Mouse (Mus musculus): Measurements from ENCODE around the gene Gm49425. TPM values are rescaled to one million over a fixed set of nuclear protein-coding genes. Genes with fewer than 3 reads are reported as not detected.

Gene Gm49425
- polyA plus RNA-seq (2014; fragmentation: Illumina TruSeq; extraction: RNeasy Lipid Tissue Mini Kit (QIAGEN cat#74804); ENCODE audit: low replicate concordance): not detected

GRCm38 (mm10) chr15:101517161-101517560 lies at the start of gene Gm49425:
TSS of gene Gm49425 (minus strand) at chr15:101517261.

GRCm38 (mm10) chr15:101562850-101563249 lies 45.8 kb upstream of the Gm49425 start, which contains the start of gene Krt90:
TSS of gene Krt90 (minus strand) at chr15:101562950.

GRCm38 (mm10) chr15:101550567-101550966 lies 33.5 kb upstream of the Gm49425 start, which contains the start of gene Krt82:
TSS of gene Krt82 (minus strand) at chr15:101550667.

GRCm38 (mm10) chr15:101532720-101533119 lies 15.7 kb upstream of the Gm49425 start, which contains the start of gene Krt84:
TSS of gene Krt84 (minus strand) at chr15:101532820.

GRCm38 (mm10) chr15:101491431-101491830 lies 25.6 kb downstream of the Gm49425 start, which contains the start of gene Krt83:
TSS of gene Krt83 (minus strand) at chr15:101491512.

GRCm38 (mm10) chr15:101472952-101473528 lies 44.0 kb downstream of the Gm49425 start, which contains the start of gene Krt86:
TSS of gene Krt86 (plus strand) at chr15:101473478.

Other genes starting within 250 kb of the Gm49425 start
- gene Atg101, start 233.0 kb downstream of the Gm49425 start, polyA plus RNA-seq (2014; fragmentation: Illumina TruSeq; extraction: RNeasy Lipid Tissue Mini Kit (QIAGEN cat#74804); ENCODE audit: low replicate concordance): not detected
- gene 6030408B16Rik, start 224.0 kb downstream of the Gm49425 start, polyA plus RNA-seq (2014; fragmentation: Illumina TruSeq; extraction: RNeasy Lipid Tissue Mini Kit (QIAGEN cat#74804); ENCODE audit: low replicate concordance): not detected
- gene Krt80, start 147.1 kb downstream of the Gm49425 start, polyA plus RNA-seq (2014; fragmentation: Illumina TruSeq; extraction: RNeasy Lipid Tissue Mini Kit (QIAGEN cat#74804); ENCODE audit: low replicate concordance): not detected
- gene Krt7, start 106.2 kb downstream of the Gm49425 start, polyA plus RNA-seq (2014; fragmentation: Illumina TruSeq; extraction: RNeasy Lipid Tissue Mini Kit (QIAGEN cat#74804); ENCODE audit: low replicate concordance): 0.85 TPM
- not detected for gene Krt87, start 78.5 kb downstream of the Gm49425 start, polyA plus RNA-seq (2014; fragmentation: Illumina TruSeq; extraction: RNeasy Lipid Tissue Mini Kit (QIAGEN cat#74804); ENCODE audit: low replicate concordance)
- gene Krt88, start 69.5 kb downstream of the Gm49425 start, polyA plus RNA-seq (2014; fragmentation: Illumina TruSeq; extraction: RNeasy Lipid Tissue Mini Kit (QIAGEN cat#74804); ENCODE audit: low replicate concordance): not detected
- not detected for gene Krt81, start 53.5 kb downstream of the Gm49425 start, polyA plus RNA-seq (2014; fragmentation: Illumina TruSeq; extraction: RNeasy Lipid Tissue Mini Kit (QIAGEN cat#74804); ENCODE audit: low replicate concordance)
- not detected for gene Krt86, start 43.8 kb downstream of the Gm49425 start, polyA plus RNA-seq (2014; fragmentation: Illumina TruSeq; extraction: RNeasy Lipid Tissue Mini Kit (QIAGEN cat#74804); ENCODE audit: low replicate concordance)
- not detected for gene Krt83, start 25.7 kb downstream of the Gm49425 start, polyA plus RNA-seq (2014; fragmentation: Illumina TruSeq; extraction: RNeasy Lipid Tissue Mini Kit (QIAGEN cat#74804); ENCODE audit: low replicate concordance)
- gene Krt84, start 15.6 kb upstream of the Gm49425 start, polyA plus RNA-seq (2014; fragmentation: Illumina TruSeq; extraction: RNeasy Lipid Tissue Mini Kit (QIAGEN cat#74804); ENCODE audit: low replicate concordance): not detected
- not detected for gene Krt82, start 33.4 kb upstream of the Gm49425 start, polyA plus RNA-seq (2014; fragmentation: Illumina TruSeq; extraction: RNeasy Lipid Tissue Mini Kit (QIAGEN cat#74804); ENCODE audit: low replicate concordance)
- gene Krt90, start 45.7 kb upstream of the Gm49425 start, polyA plus RNA-seq (2014; fragmentation: Illumina TruSeq; extraction: RNeasy Lipid Tissue Mini Kit (QIAGEN cat#74804); ENCODE audit: low replicate concordance): not detected
- not detected for gene Krt75, start 56.6 kb upstream of the Gm49425 start, polyA plus RNA-seq (2014; fragmentation: Illumina TruSeq; extraction: RNeasy Lipid Tissue Mini Kit (QIAGEN cat#74804); ENCODE audit: low replicate concordance)
- not detected for gene Gm5414, start 110.9 kb upstream of the Gm49425 start, polyA plus RNA-seq (2014; fragmentation: Illumina TruSeq; extraction: RNeasy Lipid Tissue Mini Kit (QIAGEN cat#74804); ENCODE audit: low replicate concordance)
- gene Gm5478, start 130.1 kb upstream of the Gm49425 start, polyA plus RNA-seq (2014; fragmentation: Illumina TruSeq; extraction: RNeasy Lipid Tissue Mini Kit (QIAGEN cat#74804); ENCODE audit: low replicate concordance): not detected
- gene Krt6b, start 163.0 kb upstream of the Gm49425 start, polyA plus RNA-seq (2014; fragmentation: Illumina TruSeq; extraction: RNeasy Lipid Tissue Mini Kit (QIAGEN cat#74804); ENCODE audit: low replicate concordance): not detected
- gene Krt6a, start 177.0 kb upstream of the Gm49425 start, polyA plus RNA-seq (2014; fragmentation: Illumina TruSeq; extraction: RNeasy Lipid Tissue Mini Kit (QIAGEN cat#74804); ENCODE audit: low replicate concordance): not detected
- not detected for gene Krt5, start 195.6 kb upstream of the Gm49425 start, polyA plus RNA-seq (2014; fragmentation: Illumina TruSeq; extraction: RNeasy Lipid Tissue Mini Kit (QIAGEN cat#74804); ENCODE audit: low replicate concordance)
- gene Krt71, start 225.8 kb upstream of the Gm49425 start, polyA plus RNA-seq (2014; fragmentation: Illumina TruSeq; extraction: RNeasy Lipid Tissue Mini Kit (QIAGEN cat#74804); ENCODE audit: low replicate concordance): not detected